Mouse (Mus musculus): ENCODE measurements at regions not wholly inside any gene's neighbourhood (a gene's known extent, or its start where the extent isn't known, plus 50 kb on each side); places are given as distances from the start of the nearest gene placed in this dataset.

DNA sequence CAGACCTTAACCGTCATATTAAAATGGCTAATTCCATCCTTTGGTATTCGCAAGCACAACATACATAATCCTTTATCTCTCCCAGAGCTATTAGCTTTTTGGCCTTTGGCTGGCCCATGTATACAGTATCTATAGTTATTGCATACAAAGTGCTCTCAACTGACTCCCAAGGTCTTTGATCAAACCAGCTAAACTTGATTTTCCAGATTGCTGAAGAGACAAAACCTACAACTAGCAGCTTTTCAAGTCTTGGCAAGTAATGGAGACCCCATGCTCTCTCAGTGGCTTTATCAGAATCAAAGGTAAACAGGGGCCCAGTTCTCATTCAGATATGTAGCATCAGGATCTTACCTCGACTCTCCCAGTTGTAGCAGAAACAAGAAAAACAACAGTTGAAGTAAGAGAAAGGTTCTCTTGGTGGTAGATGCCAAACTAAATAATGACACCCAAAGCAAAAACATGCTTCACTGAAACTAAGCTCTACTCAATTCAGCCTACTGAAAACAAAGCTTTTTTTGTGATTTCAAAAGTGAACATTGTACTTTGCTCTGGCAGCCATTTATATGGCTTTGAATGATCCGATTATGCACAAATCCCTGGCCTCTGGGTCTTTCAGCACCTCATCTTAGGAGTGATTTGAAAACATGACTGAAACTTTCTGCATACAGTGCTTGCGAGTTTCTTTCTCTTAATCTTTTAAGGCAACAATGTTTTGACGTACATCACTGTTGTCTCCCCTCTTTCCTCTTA lies 307.0 kb downstream of the Klf5 start:
- intact Hi-C loops (cut with DNase I), result no loop called here

DNA sequence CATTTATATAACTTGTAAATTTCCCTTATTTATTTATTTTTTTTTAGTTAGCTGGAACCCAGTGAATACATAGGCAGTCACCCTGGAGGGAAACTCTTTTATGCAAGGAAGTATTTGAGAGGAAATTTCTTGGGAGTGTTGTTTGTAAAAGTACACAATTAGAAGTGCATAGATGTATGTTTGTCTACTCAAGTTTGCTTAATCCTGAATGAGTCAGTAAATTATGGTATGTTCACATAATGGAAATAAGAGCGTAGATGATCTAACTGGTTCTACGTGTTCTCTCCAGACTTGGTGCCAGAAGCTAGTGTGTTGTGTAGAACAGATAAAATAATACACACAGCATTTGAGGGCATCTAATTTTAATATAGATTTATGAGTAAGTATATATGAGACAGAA lies 310.5 kb downstream of the Klf5 start:
- intact Hi-C loops (cut with DNase I), result no loop called here
- DNase-seq, result no peak

More for the DNA sequence above, 307.0 kb downstream of the Klf5 start:
- DNase-seq, result no peak

GRCm38 (mm10) chr14:99611435-99611834 lies 312.9 kb downstream of the Klf5 start:
- DNase-seq, result no peak
- intact Hi-C loops (cut with DNase I), result no loop called here

DNA sequence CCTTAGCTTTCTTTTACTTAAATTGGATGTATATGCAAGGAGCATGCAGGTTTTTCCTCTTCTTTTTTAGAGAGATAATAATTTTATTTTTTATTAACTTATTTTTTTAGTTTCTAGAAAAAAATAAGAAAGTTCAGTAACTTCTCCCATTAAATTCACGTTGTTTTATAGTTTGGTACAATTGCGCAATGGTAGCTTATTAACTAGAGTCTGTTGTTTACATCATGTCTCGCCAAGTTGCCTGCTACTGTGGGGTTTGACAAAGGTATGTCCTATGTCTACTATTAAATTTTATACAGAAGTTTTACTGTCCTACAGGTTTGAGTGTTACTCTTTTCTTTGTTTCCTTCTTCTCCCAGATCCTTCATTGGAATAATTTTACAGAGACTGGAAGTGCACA lies 313.6 kb downstream of the Klf5 start:
- no peak for DNase-seq
- intact Hi-C loops (cut with DNase I), result no loop called here

DNA sequence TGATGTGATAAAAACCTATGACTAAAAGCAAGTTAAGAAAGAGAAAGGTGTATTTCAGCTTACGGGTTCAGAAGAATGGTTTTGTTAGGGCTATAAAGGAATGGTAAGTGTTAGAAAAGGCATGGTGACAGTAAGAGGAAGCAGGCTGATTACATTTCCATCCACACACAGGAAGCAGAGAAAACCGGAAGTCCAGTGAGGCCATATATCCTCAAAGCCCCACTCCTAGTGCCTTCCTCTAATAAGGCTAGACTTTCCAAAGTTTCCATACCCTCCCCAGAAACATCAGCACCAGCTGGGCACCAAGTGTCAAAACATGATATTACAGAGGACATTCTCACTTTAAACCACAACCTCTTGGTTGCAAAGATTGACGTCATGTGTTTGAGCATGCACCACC lies 316.3 kb downstream of the Klf5 start:
- DNase-seq, result no peak
- intact Hi-C loops (cut with DNase I), result no loop called here

DNA sequence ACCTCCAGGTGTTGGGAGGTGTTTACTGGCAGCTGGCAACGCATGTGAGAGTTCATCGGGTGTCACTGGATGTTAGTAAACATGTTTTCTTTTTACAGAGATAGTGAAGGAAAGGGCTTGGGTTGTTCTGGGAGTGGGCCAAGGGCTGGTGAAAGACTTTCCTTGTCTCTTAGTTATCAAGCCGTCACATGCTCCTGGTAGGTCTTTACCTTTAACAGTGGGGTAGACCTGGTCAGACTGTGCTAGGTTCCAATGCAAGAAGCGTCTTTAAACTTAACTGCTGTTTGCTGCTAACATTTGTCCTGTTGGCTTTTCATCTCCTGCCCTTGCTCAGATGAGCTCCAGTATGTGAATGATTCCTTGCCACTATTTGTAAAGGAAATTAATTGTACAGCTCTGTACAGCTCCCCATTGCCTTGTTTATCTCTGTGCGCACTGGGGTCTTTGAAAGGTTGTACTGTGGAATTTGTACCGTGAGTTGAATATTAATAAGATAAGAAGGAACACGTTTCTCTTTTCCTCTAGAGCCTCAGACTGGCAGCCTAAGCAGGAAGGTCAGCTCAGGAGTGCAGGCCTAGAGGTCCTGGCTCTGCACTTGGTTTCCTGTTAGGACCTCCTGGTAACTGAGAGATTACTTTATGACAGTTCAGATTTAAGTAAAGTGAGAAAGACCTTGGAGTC lies 318.3 kb downstream of the Klf5 start:
- DNase-seq, result no peak
- intact Hi-C loops (cut with DNase I), result no loop called here

DNA sequence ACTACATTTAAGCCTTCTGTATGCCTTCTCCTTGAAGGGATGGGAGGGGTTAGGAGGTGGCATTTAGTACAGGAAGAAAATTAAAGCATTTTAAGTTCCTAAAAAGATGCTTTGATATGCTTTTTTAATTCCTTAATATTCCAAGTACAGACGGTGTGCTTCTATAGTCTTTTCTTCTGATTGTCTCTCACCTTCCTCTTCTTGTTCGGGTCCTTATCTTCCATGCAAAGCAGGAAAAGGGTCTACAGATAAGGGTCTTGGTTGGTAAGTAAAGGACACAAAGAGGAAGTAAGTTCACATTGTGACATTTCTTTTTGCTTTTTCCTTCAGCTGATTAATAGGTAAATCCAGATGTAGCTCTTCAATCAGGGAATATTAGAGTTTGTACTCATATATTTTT lies 318.9 kb downstream of the Klf5 start:
- intact Hi-C loops (cut with DNase I), result no loop called here
- no peak for DNase-seq

- intact Hi-C loops (cut with DNase I), result no loop called here
Observed at GRCm38 (mm10) chr14:99621538-99621937, 323.0 kb downstream of the Klf5 start.

DNA sequence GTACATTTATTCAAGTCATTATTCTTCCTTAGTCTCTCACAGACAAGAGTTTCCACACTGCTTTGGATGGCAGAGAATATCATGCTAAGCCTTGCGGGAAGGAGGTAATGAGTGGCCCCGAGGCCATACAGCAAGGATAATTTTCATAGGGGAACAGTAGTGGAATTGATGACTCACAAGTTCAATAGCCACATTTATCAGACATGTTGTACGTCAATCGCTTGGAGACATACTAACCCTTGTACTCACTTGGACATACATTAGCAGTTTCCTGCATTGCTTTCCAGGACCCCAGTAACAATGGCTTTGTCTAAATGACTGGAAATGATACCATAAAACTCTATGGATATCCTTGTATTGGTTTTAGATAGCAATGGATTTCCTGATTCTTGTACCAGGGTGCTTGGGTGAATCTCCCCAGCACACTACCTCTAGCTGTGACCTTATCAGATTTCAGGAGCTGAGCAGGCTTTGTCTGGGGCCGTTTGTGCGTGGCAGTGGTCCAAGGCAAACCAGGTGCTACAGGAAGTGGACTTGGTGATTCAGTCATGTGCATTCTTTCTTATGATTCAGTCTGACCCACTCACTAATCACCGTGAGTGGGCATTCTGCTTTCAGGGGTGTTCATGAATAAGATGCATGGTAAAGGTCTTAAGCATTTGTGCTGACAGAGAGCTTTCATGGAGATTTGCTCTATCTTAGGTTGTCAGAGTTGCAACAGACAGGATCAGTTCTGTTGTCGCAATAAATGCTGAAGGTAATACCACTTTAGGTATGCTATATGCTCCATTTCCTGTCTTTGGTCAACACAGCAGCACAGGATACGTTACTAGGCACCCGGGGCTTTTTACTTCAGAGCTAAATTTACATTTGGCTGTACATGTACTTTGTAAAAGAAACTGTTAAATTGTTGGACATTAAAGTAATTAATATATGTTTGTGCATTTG lies 326.2 kb downstream of the Klf5 start:
- DNase-seq, result no peak
- intact Hi-C loops (cut with DNase I), result no loop called here

More at GRCm38 (mm10) chr14:99621538-99621937, 323.0 kb downstream of the Klf5 start:
- no peak for DNase-seq

DNA sequence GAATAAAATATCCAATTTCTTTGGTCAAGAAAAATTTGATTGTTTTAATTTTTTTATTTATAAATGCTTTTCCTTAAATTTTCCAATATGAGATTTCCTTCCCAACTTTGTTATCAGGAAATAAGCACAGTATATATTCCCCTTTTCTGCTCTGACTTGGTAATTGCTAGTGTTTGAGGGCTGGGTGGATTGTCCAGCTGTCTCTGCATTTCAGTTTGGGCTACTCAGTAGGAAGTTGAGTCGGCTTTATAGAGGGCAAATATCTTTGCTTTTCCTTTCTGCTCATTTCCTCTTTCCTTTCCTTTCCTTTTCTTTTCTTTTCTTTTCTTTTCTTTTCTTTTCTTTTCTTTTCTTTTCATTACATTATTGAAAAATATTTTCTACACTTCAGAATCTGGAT lies 329.1 kb downstream of the Klf5 start:
- intact Hi-C loops (cut with DNase I), result no loop called here

GRCm38 (mm10) chr14:99631092-99631491 lies 332.6 kb downstream of the Klf5 start:
- intact Hi-C loops (cut with DNase I), result no loop called here
- DNase-seq, result no peak

More for the DNA sequence above, 329.1 kb downstream of the Klf5 start:
- DNase-seq, result no peak

DNA sequence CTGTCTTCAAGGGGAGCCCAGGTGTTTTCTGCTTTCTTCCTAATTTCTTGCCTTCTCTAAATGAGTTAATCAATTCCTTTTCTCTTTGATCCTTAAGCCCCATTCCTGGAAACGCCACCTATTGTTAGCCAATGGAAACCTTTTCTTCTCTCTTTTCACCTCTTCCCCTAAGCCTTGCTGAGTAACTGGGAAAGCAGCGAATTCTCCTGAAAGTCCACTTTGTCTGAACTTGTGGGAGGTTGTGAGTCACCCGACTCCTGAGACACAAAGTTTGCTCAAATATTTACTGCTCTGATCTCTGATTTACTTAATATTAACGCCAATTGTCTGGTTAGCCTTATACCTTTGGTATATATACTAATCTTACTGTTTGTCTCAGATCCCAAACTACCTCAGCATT lies 334.0 kb downstream of the Klf5 start:
- intact Hi-C loops (cut with DNase I), result no loop called here

DNA sequence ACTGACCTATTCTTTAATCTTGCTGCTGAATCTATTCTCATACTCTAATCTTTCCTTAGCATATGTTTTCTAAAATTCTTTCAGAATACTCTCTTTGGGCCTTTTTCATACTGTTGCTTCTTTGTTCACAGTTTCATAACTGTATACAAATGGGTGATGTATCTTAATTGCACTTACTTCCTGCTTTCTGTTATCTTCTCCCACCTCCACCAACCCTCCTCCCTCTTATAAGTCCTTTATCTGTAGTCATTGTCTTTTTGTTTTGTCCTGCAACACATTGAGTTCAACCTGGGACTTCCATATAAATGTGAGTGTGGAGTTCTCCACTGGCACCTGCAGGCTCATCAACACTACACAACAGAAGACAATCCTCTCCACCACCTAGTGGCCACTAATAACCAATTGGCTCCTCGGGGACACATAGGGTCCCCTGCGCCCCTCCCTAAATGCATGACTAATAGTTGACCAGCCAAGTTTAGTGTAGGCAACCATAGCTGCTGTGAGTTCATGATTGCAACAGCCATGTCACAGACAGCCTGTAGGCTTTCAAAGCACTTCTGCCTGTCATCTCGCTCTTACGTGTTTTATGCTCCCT lies 337.2 kb downstream of the Klf5 start:
- no peak for DNase-seq
- intact Hi-C loops (cut with DNase I), result no loop called here

More for the DNA sequence above, 334.0 kb downstream of the Klf5 start:
- DNase-seq, result no peak

GRCm38 (mm10) chr14:99641475-99642453 lies 343.3 kb downstream of the Klf5 start:
- DNase-seq, result no peak
- intact Hi-C loops (cut with DNase I), result no loop called here

GRCm38 (mm10) chr14:99646323-99646722 lies 347.8 kb downstream of the Klf5 start:
- intact Hi-C loops (cut with DNase I), result no loop called here
- DNase-seq, result no peak

DNA sequence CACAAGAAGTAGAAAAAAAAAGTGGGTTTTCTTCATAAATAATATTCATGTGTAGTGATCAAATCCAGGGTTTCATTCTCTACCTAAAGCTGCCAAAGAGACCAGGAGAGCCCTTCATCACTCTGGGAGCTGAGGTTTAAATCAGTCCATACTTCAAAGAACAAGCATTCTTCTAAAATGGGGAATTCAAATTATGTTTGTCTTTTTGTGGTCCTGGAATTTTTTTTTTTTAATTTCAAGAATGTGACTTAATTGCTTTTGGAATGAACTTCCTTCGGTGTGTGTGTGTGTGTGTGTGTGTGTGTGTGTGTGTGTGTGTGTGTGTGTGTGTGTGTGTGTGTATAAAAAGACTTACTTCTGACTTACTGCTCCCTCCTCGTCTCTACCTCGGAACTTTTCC lies 375.9 kb downstream of the Klf5 start:
- no peak for DNase-seq

GRCm38 (mm10) chr14:99687062-99687806 lies 388.7 kb downstream of the Klf5 start:
- no peak for DNase-seq
- intact Hi-C loops (cut with DNase I), result no loop called here

More for the DNA sequence above, 375.9 kb downstream of the Klf5 start:
- intact Hi-C loops (cut with DNase I), result no loop called here

DNA sequence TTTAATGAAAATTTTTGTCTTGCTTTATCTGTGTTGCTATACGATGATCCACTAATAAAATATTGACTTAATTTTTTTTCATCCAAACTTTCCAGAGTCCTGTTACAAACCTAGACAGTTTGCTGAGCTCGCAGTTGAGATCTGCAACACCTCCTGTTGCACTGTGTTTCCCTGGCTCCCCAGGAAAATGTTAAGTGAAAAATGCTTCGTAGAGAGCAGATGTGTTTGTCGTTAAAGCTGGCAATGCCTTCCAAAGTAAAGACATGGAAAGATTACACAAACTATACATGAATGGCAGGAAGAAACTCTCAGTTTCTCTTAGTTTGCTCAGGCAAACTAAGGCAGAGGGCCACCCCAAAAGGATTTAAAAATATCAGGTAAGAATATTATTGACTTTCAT lies 389.9 kb downstream of the Klf5 start:
- no peak for DNase-seq
- intact Hi-C loops (cut with DNase I), result no loop called here

- intact Hi-C loops (cut with DNase I), result no loop called here
Observed at GRCm38 (mm10) chr14:99696301-99696700, 397.8 kb downstream of the Klf5 start.

More at GRCm38 (mm10) chr14:99696301-99696700, 397.8 kb downstream of the Klf5 start:
- no peak for DNase-seq
